Mouse (Mus musculus) liver, adult 2 months (tissue): ENCODE results near the gene Chpf.

Source experiments
- CTCF ChIP-seq: fragments of 200-500 bp; IDR thresholded peaks from 2 replicates; pipeline ENCODE4 v1.5.1; 2011; ENCODE audit warnings: low read depth, low read length, control low read depth
- POLR2A ChIP-seq: fragments of 200-500 bp; IDR thresholded peaks from 2 replicates; pipeline ENCODE4 v1.6.1; 2011; ENCODE audit warnings: low read length, control low read depth; ENCODE audit not compliant: insufficient read depth; ENCODE audit errors: extremely low read depth

GRCm38 (mm10) chr1:75444208-75444607 lies 34.9 kb downstream of the Chpf start:
- TF ChIP-seq CTCF (no peak), POLR2A (no peak)
